Mouse (Mus musculus): Measurements from ENCODE around the gene Pcdh17. TPM values are rescaled to one million over a fixed set of nuclear protein-coding genes. Genes with fewer than 3 reads are reported as not detected.

Gene Pcdh17
- polyA plus RNA-seq, 1 experiment from 2014 or later, result 0.50 TPM

DNA sequence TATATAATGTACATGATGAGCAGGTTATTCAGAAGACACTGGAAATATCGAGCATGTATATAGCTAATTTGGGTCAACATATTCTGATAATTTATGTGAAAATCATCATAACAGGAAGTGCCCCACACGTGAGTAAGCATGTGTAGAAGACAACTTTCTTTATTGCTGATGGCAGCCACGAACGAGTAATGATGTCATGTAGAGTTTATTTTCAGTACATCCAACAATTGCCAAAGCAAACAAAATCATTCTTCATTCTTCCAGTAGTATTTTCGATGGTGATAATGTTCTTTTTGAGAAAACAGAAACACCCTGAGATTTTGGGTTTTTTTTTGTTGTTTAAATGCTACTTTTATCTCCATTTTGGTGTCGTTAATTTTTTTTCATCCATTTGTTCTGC, 37.2 kb downstream of the Pcdh17 start:
- WGBS (ENCODE audit: insufficient replicate concordance), result 57% methylated on average over 6 of the region's 6 CpGs

DNA sequence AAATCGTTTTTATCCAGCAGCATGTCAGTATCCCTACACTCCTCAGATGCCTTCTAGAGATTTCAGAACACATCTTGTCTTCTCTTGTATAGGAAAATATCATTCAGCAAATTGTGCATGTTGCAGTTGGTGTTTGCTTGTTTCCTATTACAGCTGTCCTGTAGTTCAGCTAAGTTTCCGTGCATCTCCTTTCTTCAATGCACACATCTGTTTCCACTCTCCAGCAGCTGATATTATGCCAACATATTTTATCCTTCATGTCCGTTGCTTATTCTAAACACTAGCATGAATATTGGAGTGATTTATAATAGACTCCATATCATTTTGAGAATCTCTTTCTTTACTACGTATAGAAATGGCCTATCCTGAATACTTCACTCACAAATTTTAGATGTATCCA, 41.0 kb downstream of the Pcdh17 start:
- no peak overlapping the region for H3K4me3 ChIP-seq (replicated peaks)
- no peaks in the 10 kb centered on the region for H3K36me3 ChIP-seq (replicated peaks)
- no peaks in the 10 kb centered on the region for H3K4me1 ChIP-seq (replicated peaks)
- H3K4me2 ChIP-seq, result no peak overlapping the region
- ATAC-seq (ENCODE audit: insufficient read depth), result no peak
- no peaks in the 10 kb centered on the region for H3K9me3 ChIP-seq (replicated peaks)
- H3K27me3 ChIP-seq, result no peaks in the 10 kb centered on the region
- 62% methylated on average over 4 of the region's 4 CpGs for WGBS (ENCODE audit: insufficient replicate concordance)
- H3K27ac ChIP-seq (replicated peaks), result no peak overlapping the region
- no peak overlapping the region for H3K9ac ChIP-seq

More for the DNA sequence above, 37.2 kb downstream of the Pcdh17 start:
- ATAC-seq (ENCODE audit: insufficient read depth), result no peak
- no peaks in the 10 kb centered on the region for H3K27me3 ChIP-seq
- no peaks in the 10 kb centered on the region for H3K36me3 ChIP-seq (replicated peaks)
- no peak overlapping the region for H3K27ac ChIP-seq (replicated peaks)
- no peak overlapping the region for H3K4me3 ChIP-seq (replicated peaks)
- no peaks in the 10 kb centered on the region for H3K4me1 ChIP-seq (replicated peaks)
- no peak overlapping the region for H3K4me2 ChIP-seq
- no peaks in the 10 kb centered on the region for H3K9me3 ChIP-seq (replicated peaks)
- H3K9ac ChIP-seq, result no peak overlapping the region

DNA sequence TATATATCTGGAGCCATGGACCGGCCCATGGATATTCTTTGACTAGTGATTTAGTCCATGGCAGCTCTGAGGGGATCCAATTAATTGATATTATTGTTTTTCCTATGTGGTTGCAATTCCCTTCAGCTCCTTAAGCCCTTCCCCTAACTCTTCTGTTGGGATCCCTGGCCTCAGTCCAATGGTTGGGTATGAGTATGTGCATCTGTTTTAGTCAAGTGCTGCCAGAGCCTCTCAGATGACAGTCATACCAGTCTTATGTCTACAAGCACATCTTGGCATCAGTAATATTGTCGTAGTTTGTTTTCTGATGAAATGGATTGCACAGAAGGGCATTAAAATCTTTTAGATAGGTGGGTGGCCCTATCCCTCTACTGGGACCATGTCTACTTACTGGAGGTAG, 67.6 kb downstream of the Pcdh17 start:
- 70% methylated on average over 2 of the region's 2 CpGs for whole genome bisulfite sequencing (ENCODE audit: insufficient replicate concordance)
- no peak overlapping the region for H3K27ac ChIP-seq (replicated peaks)
- no peak overlapping the region for H3K4me2 ChIP-seq
- no peak overlapping the region for H3K9ac ChIP-seq
- no peaks in the 10 kb centered on the region for H3K9me3 ChIP-seq (replicated peaks)
- ATAC-seq (ENCODE audit: insufficient read depth), result no peak
- no peaks in the 10 kb centered on the region for H3K36me3 ChIP-seq (replicated peaks)
- H3K27me3 ChIP-seq, result no peaks in the 10 kb centered on the region
- no peak overlapping the region for H3K4me3 ChIP-seq (replicated peaks)
- H3K4me1 ChIP-seq (replicated peaks), result no peaks in the 10 kb centered on the region

DNA sequence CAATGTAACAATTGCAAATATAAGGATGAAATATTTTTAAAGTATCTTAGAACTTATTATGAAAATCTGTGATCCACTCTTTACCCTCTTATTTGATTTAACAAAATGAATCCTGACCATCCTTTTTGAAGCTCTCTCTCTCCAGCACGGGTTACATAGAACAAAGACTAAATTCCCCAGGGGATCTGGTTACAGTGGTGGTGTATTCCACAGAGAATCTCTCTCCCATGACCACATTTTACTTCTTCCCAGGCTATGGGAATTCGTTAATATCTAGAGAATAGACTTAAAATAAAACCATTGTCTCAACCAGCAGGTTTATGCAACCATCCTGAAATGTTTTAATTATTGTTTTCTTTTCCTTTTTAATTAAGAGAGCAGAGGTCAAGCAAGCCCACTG, 89.0 kb downstream of the Pcdh17 start:
- 33% methylated on average over 2 of the region's 2 CpGs for WGBS (ENCODE audit: insufficient replicate concordance)
- Histone ChIP-seq H3K27me3 (no peaks in the 10 kb centered on the region), H3K4me2 (no peak overlapping the region), H3K27ac (replicated peaks) (no peak overlapping the region), H3K9me3 (replicated peaks) (no peaks in the 10 kb centered on the region), H3K4me3 (replicated peaks) (no peak overlapping the region), H3K36me3 (replicated peaks) (no peaks in the 10 kb centered on the region), H3K9ac (no peak overlapping the region), H3K4me1 (replicated peaks) (no peaks in the 10 kb centered on the region)
- ATAC-seq (ENCODE audit: insufficient read depth), result no peak

DNA sequence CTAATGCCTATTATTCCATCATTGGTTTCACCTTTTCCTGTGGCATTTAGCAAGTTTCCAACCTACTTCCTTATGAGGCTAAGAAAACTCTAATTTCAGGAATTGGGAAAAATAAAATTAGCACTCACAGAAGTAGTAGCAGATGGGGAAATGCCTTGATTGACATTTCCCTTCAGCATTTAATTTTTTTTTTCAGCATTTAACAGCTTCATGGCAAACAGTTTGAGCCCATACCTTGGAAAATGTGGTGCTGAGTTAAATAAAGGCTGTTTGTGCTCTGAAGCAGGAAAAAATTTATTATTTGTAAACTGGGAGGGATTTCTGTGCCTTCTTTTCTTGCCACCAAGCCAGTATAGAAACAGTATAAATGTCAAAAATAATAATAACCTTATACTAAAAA, 91.9 kb downstream of the Pcdh17 start:
- ATAC-seq (ENCODE audit: insufficient read depth), result no peak
- H3K36me3 ChIP-seq (replicated peaks), result no peaks in the 10 kb centered on the region
- no peak overlapping the region for H3K27ac ChIP-seq (replicated peaks)
- no peak overlapping the region for H3K4me3 ChIP-seq (replicated peaks)
- H3K4me2 ChIP-seq, result no peak overlapping the region
- no peaks in the 10 kb centered on the region for H3K27me3 ChIP-seq
- H3K9ac ChIP-seq, result no peak overlapping the region
- H3K9me3 ChIP-seq (replicated peaks), result no peaks in the 10 kb centered on the region
- H3K4me1 ChIP-seq (replicated peaks), result no peaks in the 10 kb centered on the region

DNA sequence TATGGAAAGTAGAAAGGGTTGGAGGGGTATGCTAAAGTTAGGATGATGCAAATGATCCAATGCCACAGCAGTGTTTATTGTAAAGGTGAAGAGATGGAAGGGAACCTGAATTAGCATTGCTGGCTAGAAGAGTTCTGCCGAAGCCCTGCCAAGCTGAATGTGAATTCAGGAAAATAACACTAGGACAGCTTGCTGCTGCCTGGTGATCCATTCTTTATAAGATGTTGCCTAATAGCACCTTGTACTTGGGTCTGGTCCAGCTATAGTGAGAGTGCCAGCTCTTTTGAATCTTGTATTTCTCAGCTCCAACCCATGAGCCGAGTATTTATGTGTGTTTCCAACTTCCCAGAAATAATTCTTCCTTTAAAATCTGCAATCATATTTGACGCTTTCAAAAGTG, 98.5 kb downstream of the Pcdh17 start:
- H3K4me3 ChIP-seq (replicated peaks), result no peak overlapping the region
- WGBS (ENCODE audit: insufficient replicate concordance), result 68% methylated on average over 3 of the region's 3 CpGs
- H3K4me2 ChIP-seq, result no peak overlapping the region
- no peaks in the 10 kb centered on the region for H3K36me3 ChIP-seq (replicated peaks)
- H3K9ac ChIP-seq, result no peak overlapping the region
- H3K4me1 ChIP-seq (replicated peaks), result no peaks in the 10 kb centered on the region
- ATAC-seq (ENCODE audit: insufficient read depth), result no peak
- H3K9me3 ChIP-seq (replicated peaks), result no peaks in the 10 kb centered on the region
- no peaks in the 10 kb centered on the region for H3K27me3 ChIP-seq
- H3K27ac ChIP-seq (replicated peaks), result no peak overlapping the region

DNA sequence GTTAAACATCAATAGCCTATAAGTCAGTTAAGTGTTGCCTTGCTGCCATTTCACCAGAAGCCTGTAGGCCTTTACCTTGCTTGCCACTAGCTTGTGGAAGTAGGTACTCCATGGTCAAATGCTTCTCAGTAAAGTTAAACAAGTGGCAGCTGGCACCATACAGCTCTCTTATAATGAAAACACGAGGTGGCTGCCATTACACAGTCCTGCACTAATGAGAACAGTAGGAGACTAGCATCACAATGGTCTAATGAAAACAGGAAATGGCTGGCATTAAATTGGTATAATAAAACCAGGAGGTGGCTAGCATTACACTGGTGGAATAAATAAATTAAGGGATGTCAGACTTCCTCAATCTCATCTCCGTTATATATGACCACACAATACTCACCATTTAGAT, 102.6 kb downstream of the Pcdh17 start:
- ATAC-seq (ENCODE audit: insufficient read depth), result no peak
- no peak overlapping the region for H3K27ac ChIP-seq (replicated peaks)
- no peak overlapping the region for H3K4me3 ChIP-seq (replicated peaks)
- H3K9ac ChIP-seq, result no peak overlapping the region
- 45% methylated on average over 2 of the region's 2 CpGs for WGBS (ENCODE audit: insufficient replicate concordance)
- H3K4me1 ChIP-seq (replicated peaks), result no peaks in the 10 kb centered on the region
- no peaks in the 10 kb centered on the region for H3K27me3 ChIP-seq
- no peak overlapping the region for H3K4me2 ChIP-seq
- no peaks in the 10 kb centered on the region for H3K9me3 ChIP-seq (replicated peaks)
- H3K36me3 ChIP-seq (replicated peaks), result no peaks in the 10 kb centered on the region

DNA sequence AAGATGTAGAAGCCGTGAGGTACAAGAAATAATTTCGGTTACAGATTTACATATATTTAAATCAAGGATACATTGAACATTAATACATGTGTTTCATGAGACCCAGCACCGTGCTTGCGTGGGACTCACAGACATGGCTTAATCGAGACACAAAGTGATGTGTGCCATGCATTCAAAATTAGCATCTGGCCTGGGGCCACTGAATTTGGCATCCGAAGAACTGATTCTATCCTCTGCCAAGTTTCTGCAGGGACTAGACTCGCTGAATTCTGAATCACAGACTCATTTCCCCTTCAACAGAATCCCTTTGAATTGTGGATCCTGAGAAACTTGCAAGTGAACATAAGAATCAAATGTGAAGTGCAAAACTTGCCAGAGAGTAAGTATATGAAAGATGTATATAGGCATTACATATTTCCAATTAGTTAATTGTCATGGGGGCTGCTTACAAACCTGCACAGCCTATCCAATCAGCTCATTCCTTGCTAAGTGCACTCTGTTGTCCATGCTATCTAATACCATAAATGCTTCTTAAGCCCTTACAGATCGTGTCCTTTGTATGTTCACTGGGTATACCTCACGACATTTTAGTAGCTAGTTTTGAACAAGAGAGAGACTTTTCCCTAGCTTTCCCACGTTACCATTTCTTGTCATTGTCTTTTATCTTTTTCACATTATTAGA, 104.3 kb downstream of the Pcdh17 start:
- Histone ChIP-seq H3K9ac (no peak overlapping the region), H3K27me3 (no peaks in the 10 kb centered on the region), H3K4me2 (no peak overlapping the region), H3K4me1 (replicated peaks) (no peaks in the 10 kb centered on the region), H3K27ac (replicated peaks) (no peak overlapping the region), H3K36me3 (replicated peaks) (no peaks in the 10 kb centered on the region), H3K9me3 (replicated peaks) (no peaks in the 10 kb centered on the region), H3K4me3 (replicated peaks) (no peak overlapping the region)
- 66% methylated on average over 10 of the region's 10 CpGs for WGBS (ENCODE audit: insufficient replicate concordance)
- no peak for ATAC-seq (ENCODE audit: insufficient read depth)

DNA sequence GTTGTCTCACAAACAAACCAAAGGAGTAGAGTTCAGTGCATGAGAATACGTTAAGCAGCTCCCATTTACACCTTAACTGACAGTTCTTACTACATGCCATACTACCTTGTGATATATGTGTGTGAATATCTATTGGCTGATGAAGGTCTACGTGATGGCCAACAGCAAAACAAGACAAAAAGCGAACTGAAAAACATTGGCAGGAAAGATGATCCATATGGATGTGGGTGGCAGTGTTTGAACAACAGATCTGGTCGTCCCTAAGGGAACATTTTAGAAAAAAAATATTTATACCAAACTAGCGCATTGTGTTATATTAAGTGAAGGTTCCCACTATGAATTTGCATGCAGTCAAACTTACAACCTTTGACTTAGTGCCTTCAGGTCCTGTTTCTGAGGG, 108.2 kb downstream of the Pcdh17 start:
- H3K4me3 ChIP-seq (replicated peaks), result no peak overlapping the region
- 60% methylated on average over 5 of the region's 5 CpGs for WGBS (ENCODE audit: insufficient replicate concordance)
- ATAC-seq (ENCODE audit: insufficient read depth), result no peak
- no peak overlapping the region for H3K27ac ChIP-seq (replicated peaks)
- no peaks in the 10 kb centered on the region for H3K27me3 ChIP-seq
- no peaks in the 10 kb centered on the region for H3K4me1 ChIP-seq (replicated peaks)
- no peak overlapping the region for H3K9ac ChIP-seq
- no peak overlapping the region for H3K4me2 ChIP-seq
- H3K9me3 ChIP-seq (replicated peaks), result no peaks in the 10 kb centered on the region
- no peaks in the 10 kb centered on the region for H3K36me3 ChIP-seq (replicated peaks)

DNA sequence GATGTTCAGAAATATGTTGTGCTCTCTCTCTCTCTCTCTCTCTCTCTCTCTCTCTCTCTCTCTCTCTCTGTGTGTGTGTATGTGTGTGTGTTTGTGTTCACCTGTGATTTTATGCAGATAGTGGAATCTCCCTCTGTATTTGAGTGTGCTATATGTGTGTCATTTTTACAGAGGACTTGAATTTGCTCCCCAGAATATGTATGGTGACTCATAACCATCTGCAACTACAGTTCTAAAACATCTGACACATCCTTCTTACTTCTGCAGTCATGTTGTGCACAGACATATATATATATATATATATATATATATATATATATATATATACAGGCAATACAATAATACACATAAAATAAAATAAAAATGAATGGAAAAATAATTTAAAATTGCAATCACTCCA, 127.7 kb downstream of the Pcdh17 start:
- Histone ChIP-seq H3K36me3 (replicated peaks) (no peaks in the 10 kb centered on the region), H3K9ac (no peak overlapping the region), H3K27me3 (no peaks in the 10 kb centered on the region), H3K4me3 (replicated peaks) (no peak overlapping the region), H3K4me2 (no peak overlapping the region), H3K9me3 (replicated peaks) (no peaks in the 10 kb centered on the region), H3K4me1 (replicated peaks) (no peaks in the 10 kb centered on the region), H3K27ac (replicated peaks) (no peak overlapping the region)
- ATAC-seq (ENCODE audit: insufficient read depth), result no peak
